Mouse (Mus musculus) right cerebral cortex, postnatal 4 days (tissue): Measurements from ENCODE around the gene Galnt18.

ENCODE experiments used
- DNase-seq: peaks from one replicate; pipeline ENCODE4 v3.0.0-alpha.2; 2022

Gene Galnt18

DNA sequence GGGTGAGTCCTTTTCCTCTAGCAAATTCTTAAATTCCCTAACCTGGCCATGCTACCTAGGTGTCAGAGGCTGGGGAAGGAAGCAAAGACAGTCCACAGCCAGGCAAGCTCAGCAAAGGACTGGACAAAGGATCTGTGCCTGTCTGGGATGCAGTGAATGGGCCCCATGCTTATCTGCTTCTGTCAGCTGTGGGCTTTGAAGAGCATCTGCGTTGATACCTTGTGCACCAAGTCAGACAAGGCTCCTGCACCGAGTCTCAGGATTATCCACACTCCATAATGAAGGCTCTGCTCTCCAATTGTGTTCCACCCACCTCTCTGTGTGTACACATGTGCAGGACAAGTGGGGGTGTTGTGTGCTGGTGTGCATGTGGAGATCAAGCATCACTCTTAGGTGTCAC lies 153.5 kb downstream of the Galnt18 start:
- DNase-seq, result no peak

DNA sequence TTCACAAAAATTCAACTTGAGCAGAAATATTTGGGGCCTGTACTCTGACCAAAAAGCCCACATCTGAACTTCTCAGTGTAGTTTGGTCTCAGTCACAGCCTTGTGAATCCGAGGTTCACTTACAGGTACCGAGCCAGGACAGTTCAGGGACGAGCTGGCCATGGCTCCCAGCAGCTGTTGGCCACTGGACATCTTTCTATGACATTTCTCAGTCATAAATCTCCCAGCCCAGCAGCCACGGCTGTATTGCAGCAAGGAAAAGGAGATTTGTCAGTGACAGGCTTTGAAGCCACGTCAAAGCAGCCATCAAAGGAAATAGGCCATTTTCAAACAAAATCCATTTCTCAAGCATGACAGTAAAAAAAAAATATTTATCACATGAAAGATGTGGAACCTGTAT lies 154.0 kb downstream of the Galnt18 start:
- DNase-seq, result no peak

DNA sequence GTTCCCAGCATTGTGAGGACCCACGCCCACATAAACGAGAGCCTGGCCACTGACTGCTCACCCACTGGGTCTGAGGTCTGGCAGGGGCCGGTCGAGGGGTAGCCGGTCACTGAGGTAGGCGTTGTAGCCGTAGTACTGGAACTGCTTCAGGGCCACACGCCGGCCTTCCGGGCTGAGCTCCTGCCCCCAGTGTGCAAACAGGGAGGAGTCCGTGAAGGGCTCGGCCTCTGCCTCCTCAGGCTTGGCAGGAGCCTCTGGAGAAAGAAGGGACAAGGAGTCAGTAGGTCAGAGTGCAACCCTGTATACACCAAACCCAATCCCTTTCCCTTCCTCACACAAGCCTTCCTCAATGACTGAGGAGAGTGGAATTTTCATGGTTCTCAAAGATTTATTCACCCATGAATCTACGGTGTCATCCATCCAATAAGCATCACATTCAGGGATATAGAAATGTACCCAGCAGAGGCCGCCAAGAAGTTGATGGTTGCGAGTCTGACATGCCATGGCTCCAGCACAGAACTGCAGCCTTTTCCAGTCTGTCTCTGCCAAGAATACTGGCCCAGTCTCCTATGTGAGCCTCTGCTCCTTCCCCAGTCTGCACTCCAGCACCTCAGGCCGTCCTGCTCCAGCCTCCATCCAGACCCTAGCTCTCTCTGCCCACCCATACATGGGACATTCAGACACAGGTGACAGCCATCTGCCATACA lies 163.4 kb downstream of the Galnt18 start:
- DNase-seq, result no peak

DNA sequence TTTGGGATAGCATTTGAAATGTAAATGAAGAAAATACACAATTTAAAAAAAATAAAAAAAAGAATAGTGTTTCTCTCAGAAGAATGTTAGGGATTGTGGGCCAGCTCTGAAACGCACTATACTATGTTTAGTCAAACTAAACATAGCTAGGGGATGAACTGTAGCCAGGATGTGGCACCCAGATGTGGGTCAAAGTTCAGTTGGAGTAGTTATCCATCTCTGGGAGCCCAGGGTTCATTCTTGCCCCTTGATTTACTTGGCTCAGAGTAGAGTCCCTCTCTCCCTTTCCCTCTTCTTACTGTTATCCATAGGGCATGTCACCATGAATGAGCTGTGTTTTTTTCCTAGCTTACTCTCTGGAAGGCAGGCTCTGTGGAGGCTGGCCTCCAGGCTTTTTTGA lies 165.3 kb downstream of the Galnt18 start:
- DNase-seq, result no peak

DNA sequence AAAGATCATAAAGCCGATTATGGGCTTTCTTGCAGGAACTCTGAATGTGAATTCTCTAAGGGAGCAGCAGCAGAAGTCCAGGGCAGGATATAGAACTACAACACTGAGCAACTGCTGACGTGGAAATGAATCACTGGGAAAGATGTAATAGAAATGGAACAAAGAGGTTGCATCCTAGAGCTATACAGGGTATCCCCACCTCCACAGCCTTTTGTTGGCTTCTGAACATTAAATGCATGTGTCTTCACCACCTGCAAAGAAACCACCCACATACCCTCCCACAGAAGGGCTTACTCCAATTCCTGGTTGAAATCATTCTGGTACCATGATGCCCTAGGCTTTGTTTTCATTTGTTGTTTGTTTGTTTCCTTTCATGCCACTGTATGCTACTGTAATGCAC lies 172.3 kb downstream of the Galnt18 start:
- no peak for DNase-seq

DNA sequence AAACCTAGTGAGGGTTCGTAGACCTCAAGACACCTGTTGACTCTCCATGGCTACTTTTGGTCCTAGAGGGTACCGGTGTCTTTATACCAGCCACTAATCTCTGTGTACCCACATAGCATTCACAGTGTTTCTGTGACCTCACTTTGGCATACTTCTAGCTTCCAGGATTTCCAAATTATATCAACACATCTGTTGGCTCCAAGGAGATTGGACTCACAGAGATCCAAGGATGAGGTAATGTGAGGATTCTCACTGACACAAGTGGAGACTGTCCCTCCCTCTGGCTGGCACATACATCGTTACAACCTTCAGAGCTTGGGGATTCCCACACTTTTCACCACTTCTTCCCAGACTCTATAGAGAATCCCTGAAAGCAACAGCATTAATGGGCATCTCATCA lies 173.7 kb downstream of the Galnt18 start:
- no peak for DNase-seq

DNA sequence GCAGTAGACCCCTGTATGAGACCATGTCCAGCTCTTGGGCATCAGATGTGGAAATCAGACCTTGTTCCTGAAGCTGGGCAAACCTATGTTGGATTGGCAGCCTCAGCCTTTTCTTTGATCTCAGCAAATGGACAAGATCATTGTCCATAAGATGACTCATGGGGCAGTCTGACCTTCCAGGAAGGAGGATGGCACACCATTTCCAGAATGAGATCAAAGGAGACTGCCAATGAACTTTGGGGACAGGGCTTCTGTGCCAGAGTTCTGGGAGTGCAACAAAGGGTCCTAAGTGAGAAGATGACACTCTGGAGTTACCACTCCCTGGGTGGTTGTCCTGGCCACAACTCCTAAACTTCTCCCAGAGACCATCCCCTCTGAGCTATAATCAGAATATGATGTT lies 174.1 kb downstream of the Galnt18 start:
- DNase-seq, result no peak

DNA sequence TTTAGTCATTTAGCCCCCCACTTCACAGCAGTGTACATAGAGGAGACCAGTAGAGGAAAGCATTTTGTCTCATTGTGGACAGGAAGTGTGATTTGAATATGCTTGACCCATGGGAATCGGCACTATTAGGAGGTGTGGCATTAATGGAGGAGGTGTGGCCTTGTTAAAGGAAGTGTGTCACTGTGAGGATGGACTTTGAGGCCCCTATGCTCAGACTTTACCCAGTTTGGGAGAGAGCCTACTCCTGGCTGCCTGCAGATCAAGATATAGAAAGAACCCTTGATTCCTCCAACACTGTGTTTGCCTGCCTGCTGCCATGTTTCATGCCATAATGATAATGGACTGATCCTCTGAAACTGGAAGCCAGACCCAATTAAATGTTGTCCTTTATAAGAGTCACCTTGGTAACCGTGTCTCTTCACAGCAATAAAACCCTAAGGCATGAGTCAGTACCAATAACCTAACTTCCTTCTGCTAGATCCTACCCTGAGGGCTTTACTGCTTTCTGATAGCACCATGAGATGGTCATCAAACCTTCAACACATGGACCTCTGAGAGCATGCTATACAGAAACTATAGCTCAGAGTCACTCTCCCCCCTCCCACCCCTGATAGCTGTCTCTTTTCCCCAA lies 175.1 kb downstream of the Galnt18 start:
- DNase-seq, result no peak

DNA sequence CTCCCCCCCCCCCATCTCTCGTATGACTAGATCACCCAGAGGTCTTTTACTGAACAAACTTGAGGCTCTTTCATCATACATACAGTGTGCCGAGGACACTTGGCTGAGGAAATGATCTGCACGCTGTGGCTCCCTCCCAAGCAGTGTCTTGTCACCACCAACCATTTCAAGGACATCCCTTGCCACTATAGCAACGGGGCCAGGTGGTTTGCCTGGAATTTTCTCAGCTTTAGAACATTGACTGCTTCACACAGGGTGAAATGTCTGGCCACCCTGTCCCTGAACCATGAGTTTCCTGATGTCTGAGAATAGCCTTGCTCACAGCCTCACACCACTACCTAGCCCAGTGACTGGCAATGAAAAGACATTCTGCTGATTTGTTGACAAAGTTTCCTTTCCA lies 176.6 kb downstream of the Galnt18 start:
- DNase-seq, result no peak

DNA sequence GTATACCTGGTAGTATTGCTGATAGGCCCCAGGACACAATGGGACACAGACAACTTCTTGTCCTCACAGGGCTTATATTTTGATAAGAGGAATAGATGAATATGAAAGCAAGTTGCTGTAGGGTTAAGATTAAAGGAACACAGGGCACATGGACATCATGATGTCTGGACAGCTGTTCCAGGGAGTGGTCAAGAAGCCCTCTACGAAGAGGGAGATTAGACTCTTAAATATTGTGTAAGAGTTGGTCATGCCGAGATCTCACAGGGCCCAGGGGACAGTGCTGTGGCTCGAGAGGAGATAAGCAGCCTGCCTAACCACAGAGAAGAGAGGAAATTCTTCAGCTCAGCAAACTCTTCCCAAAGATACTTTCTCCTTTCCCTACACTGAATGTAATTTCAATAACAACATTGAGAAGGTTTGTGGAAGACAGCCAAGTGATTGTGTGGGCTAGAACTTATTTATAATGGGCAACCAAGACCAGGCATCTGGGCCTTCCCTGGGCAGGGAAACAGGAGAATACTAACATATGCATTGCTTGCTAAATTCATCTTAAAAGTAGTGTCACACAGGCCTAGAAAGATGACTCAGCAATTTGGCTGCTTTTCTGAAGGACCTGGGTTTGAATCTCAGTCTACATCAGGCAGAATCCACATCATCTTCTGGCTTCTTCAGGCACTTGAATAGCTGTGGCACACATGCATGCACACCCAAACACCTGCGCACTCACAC lies 178.3 kb downstream of the Galnt18 start:
- DNase-seq, result no peak

DNA sequence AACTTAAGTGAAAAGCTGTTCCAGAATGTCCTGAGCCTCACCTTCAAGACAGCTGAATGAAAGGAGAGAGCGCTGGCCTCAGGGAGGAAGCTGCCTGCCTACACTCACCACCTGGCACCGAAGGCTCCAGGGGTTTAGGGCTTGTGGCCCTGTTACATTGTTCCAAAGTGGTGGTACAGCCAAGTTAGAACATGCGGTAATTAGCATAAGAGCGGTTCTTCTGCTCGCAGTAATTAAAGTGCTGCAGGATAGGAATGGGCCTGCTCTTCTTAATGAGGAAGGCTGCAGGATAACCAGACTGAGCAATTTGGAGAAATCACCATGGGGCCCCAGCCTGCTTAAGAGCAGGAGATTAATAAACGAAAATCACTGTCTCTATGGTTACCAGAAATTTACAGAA lies 179.0 kb downstream of the Galnt18 start:
- DNase-seq, result no peak

DNA sequence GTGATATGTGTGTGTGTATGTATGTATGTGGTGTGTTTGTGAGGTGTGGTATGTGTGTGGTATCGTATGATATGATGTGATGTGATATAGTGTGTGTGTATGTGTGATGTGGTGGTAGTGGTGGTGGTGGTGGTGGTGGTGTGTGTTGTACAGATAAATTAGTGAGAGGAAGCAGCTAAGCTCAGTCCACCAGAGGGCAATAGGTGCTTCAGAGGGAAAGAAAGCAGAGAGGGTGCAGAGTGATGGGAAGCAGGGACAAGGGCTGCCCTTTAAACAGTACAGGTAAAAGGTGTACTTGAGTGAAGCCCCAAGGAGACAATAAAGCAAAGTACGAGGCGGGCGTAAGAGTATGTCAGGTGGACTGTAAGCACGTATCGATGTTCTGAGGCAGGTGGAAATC lies 186.1 kb downstream of the Galnt18 start:
- DNase-seq, result no peak

DNA sequence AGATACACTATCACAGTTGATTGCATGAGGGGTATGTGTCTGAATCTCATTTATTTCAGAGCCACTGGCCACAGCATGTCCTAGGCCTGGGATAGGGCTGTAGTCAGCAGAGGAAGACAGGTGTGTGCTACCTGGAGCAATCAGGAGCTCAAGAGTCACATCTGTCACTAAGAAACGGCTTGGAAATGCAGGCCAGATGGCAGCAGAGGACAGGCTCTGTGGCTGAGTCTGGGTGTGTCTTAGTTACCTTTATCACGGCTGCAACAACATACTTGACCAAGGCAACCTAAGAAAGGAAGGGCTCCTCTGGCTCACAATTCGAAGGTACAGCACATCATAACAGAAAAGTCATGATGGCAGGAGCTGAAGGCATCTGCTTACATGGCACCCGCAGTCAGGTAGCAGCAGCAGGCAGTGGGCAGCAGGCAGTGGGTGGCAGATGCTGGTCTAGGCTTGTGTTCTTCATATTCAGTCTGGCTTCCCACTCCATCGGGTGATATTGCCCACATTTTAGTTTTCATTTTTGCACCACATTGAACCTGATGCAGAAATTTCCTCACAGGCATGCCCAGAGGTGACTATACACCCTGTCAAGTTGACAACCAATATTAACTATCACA lies 190.2 kb downstream of the Galnt18 start:
- no peak for DNase-seq

DNA sequence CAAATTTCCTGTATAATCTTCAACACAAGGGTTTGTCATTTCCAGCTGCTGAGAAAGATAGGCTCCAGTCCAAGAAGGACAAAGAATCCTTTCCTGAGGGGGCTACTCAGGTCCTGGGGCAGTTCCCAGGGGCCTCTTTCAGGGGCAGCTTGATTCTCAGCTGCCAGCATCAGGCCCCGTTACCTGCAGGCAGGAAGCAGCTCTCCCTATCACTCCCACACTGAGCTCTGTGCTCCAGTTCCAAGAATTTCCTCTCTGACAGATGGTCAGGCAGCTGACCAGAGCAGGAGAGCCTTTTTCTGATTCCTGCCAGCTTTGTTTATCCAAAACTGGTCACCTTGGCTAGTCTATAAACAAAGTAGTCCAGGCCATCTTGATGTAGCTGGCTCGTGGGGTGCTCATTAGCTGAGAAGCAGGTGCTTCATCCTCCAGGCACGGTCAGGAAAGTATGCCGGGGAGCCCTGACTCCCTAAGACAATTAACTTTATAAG lies 191.4 kb downstream of the Galnt18 start:
- DNase-seq, result no peak

DNA sequence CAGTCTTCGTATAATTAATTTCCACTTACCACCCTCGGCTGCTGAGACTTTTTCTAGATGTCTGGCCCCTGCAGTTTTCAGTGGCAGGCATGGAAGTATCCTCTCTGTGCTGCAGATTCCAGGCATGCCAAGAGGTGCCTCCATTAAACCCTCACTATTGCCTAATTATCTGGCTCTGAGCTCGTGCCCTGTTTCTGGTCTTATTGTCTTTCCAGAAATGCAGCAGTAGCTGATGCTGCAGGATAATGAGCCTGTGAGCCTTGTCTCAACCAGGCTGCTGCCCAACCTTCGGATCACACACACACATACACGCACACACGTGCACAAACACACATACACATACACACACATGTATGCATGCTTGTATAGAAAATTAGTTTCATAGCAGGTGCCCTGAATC lies 199.2 kb downstream of the Galnt18 start:
- no peak for DNase-seq

DNA sequence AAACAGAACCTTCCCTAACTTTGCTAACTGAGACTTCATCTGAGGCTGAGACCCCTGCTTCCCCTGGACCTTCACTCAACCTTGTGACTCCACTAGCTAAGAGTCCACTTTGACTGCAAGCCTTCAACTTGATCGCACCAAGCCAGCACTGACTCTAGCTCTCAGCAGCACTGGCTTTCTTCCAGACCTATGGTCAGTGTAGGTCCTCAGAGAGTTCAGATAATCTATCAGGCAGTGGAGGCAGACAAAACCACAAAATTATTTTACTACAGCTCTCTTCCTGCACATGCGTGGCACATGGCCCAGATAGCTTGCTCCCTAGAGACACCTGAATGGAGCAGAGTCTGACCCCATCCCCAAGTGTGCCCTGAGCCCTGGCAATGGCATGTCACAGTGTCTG lies 204.7 kb downstream of the Galnt18 start:
- no peak for DNase-seq

DNA sequence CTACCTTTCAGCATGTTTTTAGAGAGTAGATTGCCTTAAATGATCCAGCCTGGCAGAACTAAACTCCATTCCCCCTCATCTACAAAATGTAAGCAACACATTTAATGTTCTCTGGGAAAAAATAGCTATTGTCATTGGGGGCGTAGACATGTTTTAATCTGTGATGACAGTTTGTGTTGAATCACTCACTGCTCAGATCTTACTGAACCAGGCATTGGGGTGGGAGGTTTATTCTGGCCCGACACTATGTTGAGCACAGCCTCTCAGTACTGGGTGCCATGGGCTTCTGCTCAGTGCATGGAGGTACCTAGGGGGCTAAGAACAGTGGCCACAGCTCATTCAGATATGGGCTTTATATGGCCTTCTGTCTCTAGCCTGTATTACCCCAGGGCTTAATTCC lies 207.4 kb downstream of the Galnt18 start:
- no peak for DNase-seq

DNA sequence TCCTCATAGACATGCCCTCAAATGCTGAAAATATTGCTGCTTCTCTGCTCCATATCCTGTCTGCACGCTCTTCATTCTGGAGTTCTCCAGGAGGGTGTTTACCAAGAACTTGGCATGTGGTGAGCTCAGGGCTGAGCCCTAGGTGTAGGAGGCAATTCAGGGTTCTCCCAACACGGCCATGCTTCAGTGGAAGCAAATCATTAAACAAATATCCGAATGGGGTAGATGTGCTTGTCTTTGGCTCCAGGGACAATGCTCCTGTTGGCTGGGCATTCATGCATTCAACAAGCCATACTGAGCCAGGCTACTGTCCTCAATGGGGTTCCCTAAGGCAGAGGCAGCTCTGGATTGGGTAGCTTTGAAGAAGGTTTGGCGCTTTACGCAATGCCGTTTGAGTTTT lies 212.9 kb downstream of the Galnt18 start:
- no peak for DNase-seq

DNA sequence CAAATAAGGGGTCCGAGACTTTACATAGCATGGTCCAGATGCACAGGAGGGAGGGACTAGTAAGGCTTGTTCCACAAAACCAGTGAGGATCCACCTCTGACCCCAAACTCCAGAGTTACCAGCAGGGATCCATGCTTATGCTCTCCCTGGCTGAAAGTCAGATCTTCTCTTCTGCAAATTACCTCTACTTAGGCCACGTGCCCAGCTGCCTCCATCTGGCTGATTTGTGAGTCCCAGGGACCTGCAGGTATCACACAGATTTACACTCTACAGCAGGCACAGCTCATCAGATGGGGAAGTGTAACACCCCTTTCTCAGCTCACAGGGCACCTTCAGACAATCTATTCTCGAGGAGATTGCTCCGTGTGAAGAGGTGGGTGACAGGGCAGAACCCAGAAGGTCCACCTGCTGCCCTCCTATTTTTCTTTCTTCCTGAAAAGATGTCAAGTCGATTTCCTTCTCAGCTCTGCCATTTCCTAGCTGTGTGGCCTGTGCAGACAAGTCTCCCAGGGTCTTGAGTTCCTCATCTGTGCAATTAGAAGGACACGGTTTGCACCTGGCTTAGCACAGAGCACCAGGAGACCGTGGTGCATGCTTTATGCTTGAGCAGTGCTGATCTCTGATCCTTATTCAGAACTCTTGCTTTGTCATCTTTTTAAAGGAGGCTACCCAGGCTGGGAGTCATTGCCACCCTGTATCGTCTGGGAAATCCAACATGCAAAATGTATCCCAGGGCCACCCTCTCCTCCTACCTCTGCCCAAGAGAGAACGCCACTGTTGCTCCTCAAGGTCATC lies 216.3 kb downstream of the Galnt18 start:
- no peak for DNase-seq

DNA sequence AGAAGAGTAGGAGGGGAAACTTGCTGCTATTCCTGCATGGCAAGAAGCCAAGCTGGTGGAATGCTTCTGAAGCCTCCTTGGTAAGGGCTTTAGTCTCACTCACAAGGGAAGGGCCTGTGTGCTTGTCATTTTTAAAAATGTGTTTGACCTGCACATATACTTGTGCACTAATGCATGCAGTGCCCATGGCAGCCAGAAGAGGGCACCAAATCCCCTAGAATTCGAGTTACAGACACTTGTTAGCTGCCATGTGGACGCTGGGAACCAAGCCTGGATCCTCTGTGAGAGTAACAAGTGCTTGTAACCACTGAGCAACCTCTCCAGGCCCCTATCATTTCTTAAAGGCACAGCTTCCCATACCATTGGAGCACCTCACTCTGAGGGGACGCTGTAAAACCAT lies 219.7 kb downstream of the Galnt18 start:
- no peak for DNase-seq

DNA sequence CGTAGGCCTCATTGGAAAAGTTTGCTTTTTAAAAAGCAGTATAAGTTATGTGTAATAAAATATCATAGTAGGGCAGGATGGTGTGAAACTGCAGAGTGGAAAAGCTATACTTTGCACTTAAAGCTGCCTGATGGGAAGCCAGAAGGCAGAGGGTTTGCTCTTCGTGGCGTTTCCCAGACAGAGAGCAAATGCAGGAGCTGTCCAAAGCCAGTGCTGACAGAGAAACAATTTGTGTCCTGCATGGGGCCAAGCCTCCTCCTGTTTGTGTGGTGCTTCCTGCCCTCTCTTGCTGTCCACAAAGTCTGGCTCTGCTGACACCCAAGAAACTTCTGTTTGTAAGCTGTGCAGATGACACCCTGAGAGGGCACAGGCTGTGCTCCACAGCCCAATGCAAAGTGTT lies 220.8 kb downstream of the Galnt18 start:
- DNase-seq, result no peak

DNA sequence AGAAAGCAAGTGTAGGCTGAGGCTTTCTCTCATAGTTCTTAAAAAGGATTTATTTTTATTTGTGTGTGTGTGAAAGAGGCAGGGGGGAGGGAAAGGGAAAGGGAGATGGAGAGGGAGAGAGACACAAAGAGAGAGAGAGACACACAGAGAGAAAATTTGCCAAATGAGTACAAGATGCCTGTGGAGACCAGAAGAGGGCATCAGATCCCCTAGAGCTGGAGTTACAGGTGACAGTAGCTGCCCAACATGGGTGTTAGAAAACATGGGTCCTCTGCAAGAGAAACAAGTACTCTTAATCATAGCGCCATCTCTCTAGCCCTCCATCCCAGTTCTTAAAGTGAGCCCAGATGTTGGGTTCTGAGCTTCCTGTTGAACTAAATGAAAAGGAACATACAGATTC lies 228.8 kb downstream of the Galnt18 start:
- no peak for DNase-seq

DNA sequence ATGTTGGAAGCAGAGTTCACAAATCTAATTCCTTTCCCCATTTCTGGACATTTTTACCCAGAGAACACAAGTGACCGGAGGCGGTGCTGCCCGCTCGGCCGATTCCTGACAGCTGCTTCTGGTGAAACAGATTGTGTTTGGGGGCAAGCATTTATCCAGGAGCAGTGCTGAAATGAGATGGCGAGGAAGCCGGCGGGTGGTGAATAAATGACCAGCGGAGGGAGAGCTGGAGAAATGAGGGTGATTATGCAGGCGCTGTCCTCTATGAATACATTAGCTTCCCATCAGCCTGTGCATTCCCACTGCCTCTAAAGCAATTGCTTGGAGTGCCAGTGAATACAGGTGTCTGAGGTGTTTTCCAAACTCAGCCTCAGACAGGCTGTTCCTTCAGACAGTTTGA lies 232.7 kb downstream of the Galnt18 start:
- DNase-seq, result no peak
